Mouse (Mus musculus) cortical plate, adult 2 months (tissue): Measurements from ENCODE around the gene Polr2h. TPM values are rescaled to one million over a fixed set of nuclear protein-coding genes. Genes with fewer than 3 reads are reported as not detected.
"Not testable (repeated sequence)": the region's sequence is repeated elsewhere in the genome, so short reads cannot be mapped to it uniquely, and the experiment has no call there.

Source experiments
- H3K27ac ChIP-seq: fragments of 200-500 bp; 2 replicates; pipeline ENCODE4 v1.5.1; 2012; ENCODE audit warnings: low read length, control low read depth, inconsistent platforms; ENCODE audit not compliant: insufficient read depth
- H3K4me1 ChIP-seq: fragments of 200-500 bp; 2 replicates; pipeline ENCODE4 v1.6.1; 2011; ENCODE audit warnings: low read length; ENCODE audit not compliant: control insufficient read depth, insufficient read depth
- H3K4me3 ChIP-seq: fragments of 200-500 bp; 2 replicates; pipeline ENCODE4 v1.5.1; 2011; ENCODE audit warnings: mild to moderate bottlenecking, low read length, control low read depth; ENCODE audit not compliant: insufficient read depth
- CTCF ChIP-seq: fragments of 200-500 bp; IDR thresholded peaks from 2 replicates; pipeline ENCODE4 v1.5.1; 2011; ENCODE audit warnings: mild to moderate bottlenecking, control low read depth, low read length; ENCODE audit not compliant: insufficient read depth; ENCODE audit errors: extremely low read depth
- POLR2A ChIP-seq: fragments of 200-500 bp; IDR thresholded peaks from 2 replicates; pipeline ENCODE4 v1.6.1; 2011; ENCODE audit warnings: mild to moderate bottlenecking, low read length, control low read depth; ENCODE audit not compliant: insufficient read depth; ENCODE audit errors: extremely low read depth
- polyA plus RNA-seq: library from polyadenylated mRNA; depleted of rRNA; stranded (reverse); fragments of >200 nt; gene quantifications from 2 replicates; pipeline ENCODE4 v1.2.3, GENCODE M21; 2012; rRNA removed

Polr2h gene
- 52.5 and 53.1 TPM in 2 replicates for polyA plus RNA-seq

- peak within 1 kb of the TSS; percentile 72 for H3K4me3 ChIP-seq
- peak; percentile 40 for TF ChIP-seq CTCF
- TF ChIP-seq POLR2A, result peak; percentile 54
- H3K4me1 ChIP-seq, result peaks cover 1% of the 10 kb centered on the region; the same call in 1 of the 2 replicates
- peak within 1 kb of the TSS; percentile 88 for H3K27ac ChIP-seq
These were observed at the start of gene Polr2h, which contains the start of gene Clcn2 for GRCm38 (mm10) chr16:20717181-20717977. Polr2h (plus strand) TSS chr16:20717665. Clcn2 (minus strand) TSS chr16:20717746.

GRCm38 (mm10) chr16:20668013-20668412 lies 49.5 kb upstream of the Polr2h start, which contains the start of gene Eif4g1:
Eif4g1 (plus strand) TSS chr16:20668313.
- not testable (repeated sequence) for H3K4me1 ChIP-seq, H3K4me3 ChIP-seq

DNA sequence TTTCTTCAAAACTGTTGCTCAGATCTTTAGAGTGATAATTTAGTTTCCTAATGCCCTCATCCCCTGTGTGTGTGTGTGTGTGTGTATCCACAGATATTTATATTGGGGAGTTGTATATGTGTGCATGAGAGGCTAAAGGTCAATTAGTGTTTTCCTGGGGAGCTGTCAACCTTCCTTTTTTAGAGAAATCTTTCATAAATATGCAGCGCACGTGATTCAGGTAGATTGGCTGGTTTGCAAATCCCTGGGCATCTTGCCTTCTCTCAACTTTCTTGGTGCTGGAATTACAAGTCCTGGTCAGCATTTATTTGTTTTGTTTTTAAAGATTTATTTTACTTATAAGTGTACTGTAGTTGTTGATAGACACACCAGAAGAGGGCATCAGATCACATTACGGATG lies 47.2 kb upstream of the Polr2h start:
- Histone ChIP-seq H3K27ac (no peak overlapping the region), H3K4me1 (peaks cover 3% of the 10 kb centered on the region; the same call in 1 of the 2 replicates), H3K4me3 (no peak overlapping the region)
- no peak for TF ChIP-seq CTCF
- no peak for TF ChIP-seq POLR2A

More at GRCm38 (mm10) chr16:20668013-20668412, 49.5 kb upstream of the Polr2h start, which contains the start of gene Eif4g1:
- not testable (repeated sequence) for H3K27ac ChIP-seq

DNA sequence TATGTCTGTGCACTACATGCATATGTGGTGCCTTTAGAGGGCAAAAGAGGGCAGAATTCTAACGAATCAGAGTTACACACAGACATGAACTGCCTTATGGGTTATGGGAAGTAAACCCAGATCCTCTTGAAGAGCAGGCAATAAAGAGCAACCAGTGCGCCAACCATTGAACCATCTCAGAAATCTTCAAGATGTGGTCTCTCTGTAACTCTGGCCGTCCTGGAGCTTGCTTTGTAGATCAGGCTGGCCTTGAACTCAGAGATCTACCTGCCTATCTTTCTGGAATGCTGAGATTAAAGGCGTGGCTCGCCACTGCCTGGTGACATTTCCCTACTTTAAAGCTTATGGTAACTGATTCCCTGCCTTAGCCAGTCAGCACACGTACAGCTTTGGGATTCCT lies 45.6 kb upstream of the Polr2h start:
- TF ChIP-seq CTCF (no peak), POLR2A (no peak)
- Histone ChIP-seq H3K4me1 (peaks cover 3% of the 10 kb centered on the region; the same call in 1 of the 2 replicates), H3K4me3 (peak overlapping the region; percentile 97; the same call in 1 of the 2 replicates), H3K27ac (no peak overlapping the region)

- Histone ChIP-seq H3K4me1 (peaks cover 3% of the 10 kb centered on the region; the same call in 1 of the 2 replicates), H3K4me3 (peak overlapping the region; percentile 97), H3K27ac (no peak overlapping the region)
- TF ChIP-seq CTCF (no peak), POLR2A (peak; percentile 61; the same call in 1 of the 2 replicates)
These were observed 45.0 kb upstream of the Polr2h start for GRCm38 (mm10) chr16:20672500-20672902.

GRCm38 (mm10) chr16:20672965-20673705 lies 44.3 kb upstream of the Polr2h start:
- Histone ChIP-seq H3K27ac (peak overlapping the region; percentile 78), H3K4me3 (peak overlapping the region; percentile 97), H3K4me1 (peaks cover 6% of the 10 kb centered on the region; the same call in 1 of the 2 replicates)
- TF ChIP-seq CTCF, result no peak
- no peak for TF ChIP-seq POLR2A

DNA sequence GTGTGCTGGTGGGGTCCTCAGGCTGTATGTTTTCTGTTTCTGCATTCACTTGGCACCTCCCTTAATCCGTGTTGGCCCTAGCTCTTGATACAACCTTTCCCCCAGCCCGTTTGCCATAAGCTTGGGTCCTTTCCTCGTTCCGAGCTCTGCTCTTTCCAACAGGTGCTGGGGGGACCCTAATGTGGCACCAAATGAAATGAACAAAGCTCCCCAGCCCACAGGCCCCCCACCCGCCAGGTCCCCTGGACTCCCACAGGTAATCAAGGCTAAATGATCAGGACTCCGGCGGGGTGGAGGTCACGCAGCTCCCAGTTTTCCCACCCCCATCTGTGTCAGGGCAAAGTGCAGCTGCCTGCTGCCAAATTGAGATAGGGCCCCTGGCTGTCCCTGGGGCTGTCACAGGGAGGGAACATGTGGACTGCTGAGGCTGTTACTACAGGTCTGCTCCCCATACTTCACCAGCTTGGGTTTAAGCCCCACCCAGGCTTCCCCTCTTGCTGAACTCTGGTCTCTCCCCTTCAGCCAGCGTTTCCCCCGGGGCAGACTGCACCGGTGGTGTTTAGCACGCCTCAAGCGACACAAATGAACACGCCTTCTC lies 43.7 kb upstream of the Polr2h start:
- H3K27ac ChIP-seq, result peak overlapping the region; percentile 78
- H3K4me1 ChIP-seq, result peaks cover 6% of the 10 kb centered on the region; the same call in 1 of the 2 replicates
- H3K4me3 ChIP-seq, result peak overlapping the region; percentile 97
- TF ChIP-seq POLR2A (no peak), CTCF (no peak)

DNA sequence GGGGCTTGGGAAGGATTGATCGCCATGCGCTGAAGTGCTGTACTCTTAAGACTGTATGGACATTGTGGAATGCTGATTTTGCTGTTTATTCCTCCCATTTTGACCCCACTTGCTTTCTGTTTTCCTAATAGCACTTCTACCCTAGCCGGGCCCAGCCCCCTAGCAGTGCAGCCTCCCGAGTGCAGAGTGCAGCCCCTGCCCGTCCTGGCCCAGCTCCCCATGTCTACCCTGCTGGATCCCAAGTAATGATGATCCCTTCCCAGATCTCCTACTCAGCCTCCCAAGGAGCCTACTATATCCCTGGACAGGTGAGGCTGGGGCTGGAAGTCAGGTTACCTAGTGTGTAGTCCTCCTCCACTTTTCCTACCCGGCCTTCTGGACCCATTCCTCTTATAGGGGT lies 42.3 kb upstream of the Polr2h start:
- H3K27ac ChIP-seq, result no peak overlapping the region
- TF ChIP-seq CTCF (no peak), POLR2A (no peak)
- H3K4me3 ChIP-seq, result no peak overlapping the region
- peaks cover 6% of the 10 kb centered on the region; the same call in 1 of the 2 replicates for H3K4me1 ChIP-seq

DNA sequence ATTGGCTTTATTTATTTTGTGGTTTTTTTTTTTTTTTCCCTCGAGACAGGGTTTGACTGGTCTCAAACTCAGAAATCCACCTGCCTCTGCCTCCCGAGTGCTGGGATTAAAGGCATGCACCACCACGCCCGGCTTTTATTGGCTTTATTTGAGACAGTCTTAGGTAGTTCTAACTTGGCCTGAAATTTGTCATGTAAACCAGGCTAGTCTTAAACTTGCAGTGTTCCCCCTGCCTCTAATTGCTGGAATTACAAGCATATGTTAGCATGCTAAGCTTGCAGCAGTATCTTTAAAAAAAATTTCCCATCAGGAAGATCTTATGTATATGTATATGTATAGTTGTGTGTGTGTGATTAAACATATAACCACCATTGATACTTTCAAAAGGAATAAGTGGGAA lies 40.8 kb upstream of the Polr2h start:
- Histone ChIP-seq H3K4me1 (peaks cover 6% of the 10 kb centered on the region; the same call in 1 of the 2 replicates), H3K4me3 (no peak overlapping the region), H3K27ac (no peak overlapping the region)
- TF ChIP-seq CTCF (no peak), POLR2A (no peak)

- H3K4me3 ChIP-seq, result no peak overlapping the region
- peaks cover 6% of the 10 kb centered on the region; the same call in 1 of the 2 replicates for H3K4me1 ChIP-seq
- TF ChIP-seq POLR2A (no peak), CTCF (no peak)
- H3K27ac ChIP-seq, result no peak overlapping the region
These were observed 40.1 kb upstream of the Polr2h start for GRCm38 (mm10) chr16:20677380-20677779.
